Comparison of ENCODE assay signal across 12 mouse cellular contexts in the genomic region with DNA sequence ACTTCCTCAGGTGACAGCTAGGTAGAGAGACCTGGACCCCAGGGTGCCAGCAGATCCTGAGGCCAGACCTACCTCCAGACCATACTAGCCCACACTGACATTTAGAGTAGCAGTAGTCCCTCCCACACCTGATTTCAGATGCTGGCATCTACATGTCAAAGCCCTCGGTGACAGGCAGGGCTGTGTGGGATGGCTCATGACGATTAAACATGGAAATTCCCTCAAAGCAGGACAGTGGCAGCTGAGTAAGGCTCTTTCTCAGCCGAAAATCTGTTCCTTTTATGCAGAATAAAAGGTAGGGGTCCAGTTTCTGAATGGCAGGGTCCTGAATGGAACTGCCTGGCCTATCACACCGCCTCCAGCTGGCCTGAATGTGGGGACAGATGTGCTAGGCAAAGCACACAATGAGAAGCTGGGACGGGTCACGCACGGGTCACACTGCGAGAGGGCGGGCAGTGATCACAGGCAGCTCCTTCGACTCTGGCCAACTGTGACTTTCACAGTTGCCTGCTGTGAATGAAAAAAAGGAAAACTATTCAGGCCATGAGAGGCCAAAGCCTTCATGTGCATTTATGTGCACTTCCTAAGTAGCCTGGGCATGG. TPM values are rescaled to one million over a fixed set of nuclear protein-coding genes. Genes with fewer than 3 reads are reported as not detected.
DNase-seq lines count a peak whose midpoint lies in the region; ATAC-seq and TF ChIP-seq lines count a peak whose summit lies in the region.
"Had no signal": no experiment of that assay in that cellular context is flagged by ENCODE, and none has a peak within 500 bp of the region (broad histone marks: within the 10 kb centered on the region; RNA-seq: fewer than 3 reads in every experiment).

No protein-coding gene starts in this region.

- no peak overlapping the region for H3K4me2 ChIP-seq in lung, embryonic 14.5 days
- H3K4me2 ChIP-seq: liver, embryonic 15.5 days had no signal

- H3K27ac ChIP-seq in lung, embryonic 14.5 days (ENCODE audit: low read depth), result no peak overlapping the region
- H3K27ac ChIP-seq in limb, embryonic 10.5 days, result peak overlapping the region; percentile 4
- H3K27ac ChIP-seq: liver, embryonic 15.5 days had no signal

- H3K9ac ChIP-seq in lung, embryonic 14.5 days, result no peak overlapping the region
- H3K9ac ChIP-seq: liver, embryonic 15.5 days had no signal

- H3K36me3 ChIP-seq in lung, embryonic 14.5 days (ENCODE audit: insufficient read depth), result peaks cover 3% of the 10 kb centered on the region; the same call in 1 of the 2 replicates
- H3K36me3 ChIP-seq in limb, embryonic 10.5 days, result peaks cover 32% of the 10 kb centered on the region
- H3K36me3 ChIP-seq: liver, embryonic 15.5 days had no signal

- H3K9me3 ChIP-seq in lung, embryonic 14.5 days (ENCODE audit: low read depth, low read length), result no peaks in the 10 kb centered on the region
- no peaks in the 10 kb centered on the region for H3K9me3 ChIP-seq in limb, embryonic 10.5 days (replicated peaks)
- H3K9me3 ChIP-seq: liver, embryonic 15.5 days had no signal

- 32% methylated on average over 10 of the region's 10 CpGs for WGBS in lung, embryonic 14.5 days
- WGBS in lung, adult 2 months, result 51% methylated on average over 10 of the region's 10 CpGs
- WGBS in limb, embryonic 10.5 days, result 23% methylated on average over 10 of the region's 10 CpGs

- peaks cover 4% of the 10 kb centered on the region; the same call in 1 of the 2 replicates for H3K4me1 ChIP-seq in lung, embryonic 14.5 days (ENCODE audit: insufficient read depth)
- no peaks in the 10 kb centered on the region for H3K4me1 ChIP-seq in lung, adult 2 months (ENCODE audit: control insufficient read depth, insufficient read depth, low read length)
- H3K4me1 ChIP-seq in limb, embryonic 10.5 days, result peaks cover 94% of the 10 kb centered on the region
- H3K4me1 ChIP-seq: liver, embryonic 15.5 days had no signal

- no peaks in the 10 kb centered on the region for H3K27me3 ChIP-seq in lung, embryonic 14.5 days (ENCODE audit: insufficient read depth, low read length)
- no peaks in the 10 kb centered on the region for H3K27me3 ChIP-seq in limb, embryonic 10.5 days (ENCODE audit: low read depth, poor library complexity, severe bottlenecking)
- H3K27me3 ChIP-seq: liver, embryonic 15.5 days had no signal

- H3K4me3 ChIP-seq in lung, embryonic 14.5 days (ENCODE audit: low read depth, low read length), result no peak overlapping the region
- no peak overlapping the region for H3K4me3 ChIP-seq in lung, adult 2 months (replicated peaks; ENCODE audit: extremely low read depth, low read depth, low read length)
- H3K4me3 ChIP-seq in limb, embryonic 10.5 days, result no peak overlapping the region
- H3K4me3 ChIP-seq: liver, embryonic 15.5 days had no signal

- peak; percentile 51 for DNase-seq in lung, embryonic 14.5 days
- no peak for DNase-seq in lung, adult 2 months
- DNase-seq in heart, adult 18-20 months, result peak; percentile 30 to 38
- DNase-seq in limb, embryonic 10.5 days (ENCODE audit: low spot score), result peak; percentile 70
- peak; percentile 40 for DNase-seq in yolk sac, embryonic 10.5 days (ENCODE audit: low spot score)
- DNase-seq in T-cell, adult 2 months (ENCODE audit: low spot score), result no peak
- DNase-seq: cerebellum, adult 2 months; thymus, postnatal 4 days had no signal

- TF ChIP-seq POLR2A in lung, adult 2 months (IDR thresholded peaks at IDR 0.05; ENCODE audit: borderline replicate concordance, extremely low read depth, low read depth, low read length), result no peak

- TF ChIP-seq CTCF in lung, embryonic 14.5 days (IDR thresholded peaks at IDR 0.05; ENCODE audit: low read depth), result no peak
- TF ChIP-seq CTCF in lung, adult 2 months (IDR thresholded peaks at IDR 0.05; ENCODE audit: insufficient read depth, low read length), result no peak

- ATAC-seq in lung, embryonic 14.5 days (ENCODE audit: insufficient read depth), result peak; percentile 39; the same call in 1 of the 2 replicates
- no peak for ATAC-seq in cerebellum, adult (ENCODE audit: insufficient number of reproducible peaks, low FRiP score, low TSS enrichment)
- ATAC-seq in inflammation-experienced regulatory T-cells, adult 6 months, result no peak

RNA-seq across cellular contexts. Expression of a gene that starts 29.2 kb away (rescaled TPM):
- 13.7 and 16.6 TPM in 2 replicates for polyA plus RNA-seq in lung, embryonic 14.5 days (2014; fragmentation: Nextera tagmentation; extraction: Ambion mirVana)
- 0.62 and 1.2 TPM in 2 replicates for polyA plus RNA-seq in lung, adult 2 months (2012; rRNA removed)
- 1 to 10 TPM; 2.1 to 3.9 TPM for total RNA-seq in heart, adult 18-20 months (2021)
- 70.3 and 80.6 TPM in 2 replicates for polyA plus RNA-seq in limb, embryonic 10.5 days (2016; fragmentation: Nextera tagmentation; extraction: Ambion mirVana)
- under 1 TPM in 1 of 3 experiments, not detected in 2; 0.16 TPM for polyA plus RNA-seq in inflammation-experienced regulatory T-cells, adult 6 months (2017; shearing (Covaris generic))
- total RNA-seq: MEL had no signal

Comparison
In these comparisons a context has a peak if more than half of its experiments do, and no peak if none do; other contexts are left out.
1. DNase-seq: peak in lung, embryonic 14.5 days (single experiment), heart, adult 18-20 months (2 of 2), limb, embryonic 10.5 days (single experiment) and yolk sac, embryonic 10.5 days (single experiment); none in lung, adult 2 months (single experiment) and T-cell, adult 2 months (single experiment).